Mouse (Mus musculus): ENCODE measurements around the gene Ranbp3l. TPM values are rescaled to one million over a fixed set of nuclear protein-coding genes. Genes with fewer than 3 reads are reported as not detected.

The Ranbp3l gene
- polyA plus RNA-seq, 1 experiment = not detected

DNA sequence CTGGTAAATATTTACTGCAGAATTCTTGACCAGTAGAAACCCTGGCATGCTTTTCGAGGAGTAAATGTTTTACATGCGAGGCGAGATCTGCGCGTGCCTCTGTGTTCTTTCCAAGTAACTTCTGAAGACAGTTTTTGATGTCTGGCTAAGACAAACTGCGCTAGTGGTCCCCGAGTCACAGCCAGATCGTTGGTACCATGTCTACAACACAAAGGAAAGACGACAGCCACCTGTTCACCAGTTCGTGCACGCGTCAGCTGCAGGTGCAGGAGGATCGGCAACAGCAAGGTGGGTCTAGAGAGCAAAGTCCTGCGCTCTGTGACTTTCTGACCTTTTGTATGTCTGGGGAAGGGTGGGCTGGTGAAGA, 463 bp downstream of the Ranbp3l start:
- Histone ChIP-seq H3K27ac (ENCODE audit: insufficient read depth, low read length) (no peak overlapping the region), H3K27me3 (ENCODE audit: control insufficient read depth, insufficient read depth, low read length, poor library complexity, severe bottlenecking) (no peaks in the 10 kb centered on the region), H3K9me3 (replicated peaks; ENCODE audit: control insufficient read depth, insufficient read depth, low read length, poor library complexity, severe bottlenecking) (no peaks in the 10 kb centered on the region), H3K4me3 (ENCODE audit: low read depth, low read length) (no peak overlapping the region), H3K9ac (ENCODE audit: low read depth, poor library complexity, severe bottlenecking) (no peak overlapping the region), H3K36me3 (ENCODE audit: control insufficient read depth, insufficient read depth, low read length, poor library complexity, severe bottlenecking) (no peaks in the 10 kb centered on the region), H3K4me1 (ENCODE audit: control insufficient read depth, insufficient read depth, low read length) (no peaks in the 10 kb centered on the region)
- TF ChIP-seq EP300 (IDR thresholded peaks at IDR 0.05; ENCODE audit: insufficient read depth, low read depth, low read length) (no peak), CTCF (IDR thresholded peaks at IDR 0.05; ENCODE audit: low read depth, low read length) (no peak), POLR2A (IDR thresholded peaks at IDR 0.05; ENCODE audit: insufficient read depth, low read length) (no peak)

DNA sequence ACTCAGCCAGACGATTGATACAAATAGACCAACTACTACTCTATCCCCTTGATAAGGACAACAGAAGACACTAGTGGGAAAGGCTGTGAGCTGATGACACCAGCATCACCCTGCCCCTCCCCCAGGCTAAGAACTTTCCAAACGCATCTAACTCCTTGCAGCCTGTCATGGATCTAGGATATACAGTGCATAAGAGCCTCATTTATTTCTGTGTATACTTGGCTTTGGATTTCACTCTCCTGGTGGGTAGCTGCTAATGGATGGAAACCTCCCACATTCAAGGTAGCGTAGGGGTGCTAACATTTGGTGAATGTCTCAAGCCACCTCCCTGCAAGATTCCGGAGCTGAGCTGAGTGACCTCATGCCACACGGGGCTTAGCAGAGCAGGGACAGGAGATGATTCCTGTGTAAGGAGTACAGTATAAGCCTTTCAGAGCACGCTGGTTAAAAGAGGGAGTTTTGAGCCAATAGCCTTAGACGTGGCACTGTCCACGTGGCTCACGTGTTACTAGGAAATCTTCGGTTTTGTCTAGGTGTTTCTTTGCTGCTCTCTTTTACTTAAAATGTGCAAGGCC, 1.4 kb downstream of the Ranbp3l start:
- Histone ChIP-seq H3K4me3 (ENCODE audit: low read depth, low read length) (no peak overlapping the region), H3K9me3 (replicated peaks; ENCODE audit: control insufficient read depth, insufficient read depth, low read length, poor library complexity, severe bottlenecking) (no peaks in the 10 kb centered on the region), H3K27me3 (ENCODE audit: control insufficient read depth, insufficient read depth, low read length, poor library complexity, severe bottlenecking) (no peaks in the 10 kb centered on the region), H3K27ac (ENCODE audit: insufficient read depth, low read length) (no peak overlapping the region), H3K36me3 (ENCODE audit: control insufficient read depth, insufficient read depth, low read length, poor library complexity, severe bottlenecking) (no peaks in the 10 kb centered on the region), H3K4me1 (ENCODE audit: control insufficient read depth, insufficient read depth, low read length) (no peaks in the 10 kb centered on the region), H3K9ac (ENCODE audit: low read depth, poor library complexity, severe bottlenecking) (no peak overlapping the region)
- TF ChIP-seq CTCF (IDR thresholded peaks at IDR 0.05; ENCODE audit: low read depth, low read length) (no peak), POLR2A (IDR thresholded peaks at IDR 0.05; ENCODE audit: insufficient read depth, low read length) (no peak), EP300 (IDR thresholded peaks at IDR 0.05; ENCODE audit: insufficient read depth, low read depth, low read length) (no peak)

DNA sequence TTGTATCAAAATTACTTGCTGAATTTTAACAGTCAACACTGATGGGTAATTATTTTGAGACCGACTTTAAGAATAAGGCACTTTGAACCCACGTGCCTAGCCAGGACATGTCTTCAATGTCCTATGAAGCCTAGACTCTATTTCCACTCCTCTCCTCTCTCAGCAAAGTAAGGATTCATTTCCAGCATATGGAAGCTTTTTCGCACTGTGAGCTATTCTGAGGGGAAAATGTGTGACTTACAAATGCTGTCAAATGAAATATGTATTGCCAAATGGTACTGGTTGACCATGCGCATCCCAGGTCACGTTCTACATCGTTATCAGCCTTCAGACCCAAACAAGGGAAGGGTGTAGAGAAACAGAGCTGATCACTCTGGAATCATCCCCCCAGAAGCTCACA, 23.5 kb downstream of the Ranbp3l start:
- Histone ChIP-seq H3K4me3 (ENCODE audit: low read depth, low read length) (no peak overlapping the region), H3K4me1 (ENCODE audit: control insufficient read depth, insufficient read depth, low read length) (no peaks in the 10 kb centered on the region), H3K9me3 (replicated peaks; ENCODE audit: control insufficient read depth, insufficient read depth, low read length, poor library complexity, severe bottlenecking) (no peaks in the 10 kb centered on the region), H3K36me3 (ENCODE audit: control insufficient read depth, insufficient read depth, low read length, poor library complexity, severe bottlenecking) (no peaks in the 10 kb centered on the region), H3K9ac (ENCODE audit: low read depth, poor library complexity, severe bottlenecking) (no peak overlapping the region), H3K27me3 (ENCODE audit: control insufficient read depth, insufficient read depth, low read length, poor library complexity, severe bottlenecking) (no peaks in the 10 kb centered on the region), H3K27ac (ENCODE audit: insufficient read depth, low read length) (no peak overlapping the region)
- TF ChIP-seq POLR2A (IDR thresholded peaks at IDR 0.05; ENCODE audit: insufficient read depth, low read length) (no peak), CTCF (IDR thresholded peaks at IDR 0.05; ENCODE audit: low read depth, low read length) (no peak), EP300 (IDR thresholded peaks at IDR 0.05; ENCODE audit: insufficient read depth, low read depth, low read length) (no peak)

DNA sequence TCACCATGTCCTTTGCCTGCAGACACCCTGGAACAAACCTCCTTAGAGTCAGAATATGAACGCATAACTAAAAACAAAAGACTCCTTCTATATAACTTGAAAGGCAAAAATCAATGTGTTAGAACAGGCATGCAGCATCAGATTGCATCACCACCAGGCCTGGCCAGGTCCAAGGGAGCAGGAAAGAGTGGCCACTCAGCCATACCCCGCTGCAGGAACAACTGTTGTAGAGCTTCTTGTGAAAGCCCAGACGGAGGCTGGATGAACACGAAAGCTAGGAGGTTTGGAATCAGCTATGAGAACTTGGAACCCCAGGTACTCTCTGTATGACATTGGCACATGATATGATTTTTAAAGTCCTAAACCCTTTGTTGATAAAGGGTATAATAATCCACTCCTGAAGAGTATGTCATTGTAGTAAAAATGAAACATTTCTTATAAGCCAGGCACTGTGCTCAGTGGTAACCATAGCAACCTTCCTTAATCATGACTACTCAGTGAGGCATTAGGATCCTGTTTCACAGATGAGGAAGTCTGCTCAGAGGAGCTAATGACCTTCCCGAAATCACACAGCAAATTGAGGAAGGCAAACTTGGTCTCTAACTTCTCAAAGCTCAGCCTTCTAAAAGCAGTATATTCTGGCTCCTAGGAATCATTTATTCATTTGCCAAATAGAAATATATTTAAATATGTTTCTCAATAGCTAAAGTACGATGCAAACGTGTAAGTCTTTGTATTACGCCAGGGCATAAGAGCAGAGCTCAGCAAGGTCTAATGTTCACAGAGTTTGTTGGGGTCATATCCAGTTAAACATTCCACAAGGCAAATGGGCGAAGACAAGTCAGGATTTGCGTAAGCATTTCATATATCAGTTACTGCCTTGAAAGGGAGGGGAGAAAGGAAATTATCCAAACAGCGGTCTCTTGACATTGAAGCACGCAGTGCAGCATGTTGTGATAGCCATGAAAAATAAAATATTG, 24.4 kb downstream of the Ranbp3l start:
- TF ChIP-seq EP300 (IDR thresholded peaks at IDR 0.05; ENCODE audit: insufficient read depth, low read depth, low read length) (no peak), CTCF (IDR thresholded peaks at IDR 0.05; ENCODE audit: low read depth, low read length) (no peak), POLR2A (IDR thresholded peaks at IDR 0.05; ENCODE audit: insufficient read depth, low read length) (no peak)
- Histone ChIP-seq H3K4me1 (ENCODE audit: control insufficient read depth, insufficient read depth, low read length) (no peaks in the 10 kb centered on the region), H3K27me3 (ENCODE audit: control insufficient read depth, insufficient read depth, low read length, poor library complexity, severe bottlenecking) (no peaks in the 10 kb centered on the region), H3K27ac (ENCODE audit: insufficient read depth, low read length) (no peak overlapping the region), H3K4me3 (ENCODE audit: low read depth, low read length) (no peak overlapping the region), H3K9me3 (replicated peaks; ENCODE audit: control insufficient read depth, insufficient read depth, low read length, poor library complexity, severe bottlenecking) (no peaks in the 10 kb centered on the region), H3K9ac (ENCODE audit: low read depth, poor library complexity, severe bottlenecking) (no peak overlapping the region), H3K36me3 (ENCODE audit: control insufficient read depth, insufficient read depth, low read length, poor library complexity, severe bottlenecking) (no peaks in the 10 kb centered on the region)

DNA sequence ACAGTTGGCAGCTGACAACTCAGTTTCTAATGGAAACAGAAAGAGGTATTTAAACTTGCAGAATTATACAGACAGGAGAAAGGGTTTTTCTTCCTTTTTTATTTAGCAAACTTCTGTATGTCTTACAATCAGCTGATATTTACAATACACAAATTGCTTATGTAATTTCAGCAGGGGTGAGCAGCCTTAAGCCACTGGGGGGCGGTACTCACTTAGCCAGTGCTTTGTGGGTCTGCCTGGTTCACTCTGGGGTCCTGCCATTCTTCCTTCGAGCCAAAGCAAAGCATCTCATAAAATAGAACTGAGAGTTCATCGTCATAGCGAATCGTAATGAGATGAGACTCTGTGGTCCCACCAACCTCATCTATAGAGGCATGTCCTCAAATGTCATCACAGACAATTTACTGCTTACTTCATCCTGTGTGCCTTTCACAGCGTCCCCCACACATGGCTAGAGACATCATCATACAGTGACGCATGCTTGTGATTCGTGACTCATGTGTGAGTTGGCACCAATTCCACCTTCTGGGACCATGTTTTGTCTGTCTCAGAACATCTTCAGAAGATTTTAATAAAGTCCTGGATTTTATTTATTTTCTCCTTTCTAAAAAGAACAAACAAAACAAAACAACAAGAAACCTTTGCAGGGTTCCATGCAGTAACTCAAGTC, 27.0 kb downstream of the Ranbp3l start:
- no peaks in the 10 kb centered on the region for H3K36me3 ChIP-seq (ENCODE audit: control insufficient read depth, insufficient read depth, low read length, poor library complexity, severe bottlenecking)
- no peak for TF ChIP-seq POLR2A (IDR thresholded peaks at IDR 0.05; ENCODE audit: insufficient read depth, low read length)
- TF ChIP-seq CTCF (IDR thresholded peaks at IDR 0.05; ENCODE audit: low read depth, low read length) = peak; percentile 54

More for the DNA sequence above, 27.0 kb downstream of the Ranbp3l start:
- no peak overlapping the region for H3K4me3 ChIP-seq (ENCODE audit: low read depth, low read length)
- H3K4me1 ChIP-seq (ENCODE audit: control insufficient read depth, insufficient read depth, low read length) = no peaks in the 10 kb centered on the region
- H3K27ac ChIP-seq (ENCODE audit: insufficient read depth, low read length) = no peak overlapping the region
- no peaks in the 10 kb centered on the region for H3K27me3 ChIP-seq (ENCODE audit: control insufficient read depth, insufficient read depth, low read length, poor library complexity, severe bottlenecking)
- H3K9me3 ChIP-seq (replicated peaks; ENCODE audit: control insufficient read depth, insufficient read depth, low read length, poor library complexity, severe bottlenecking) = no peaks in the 10 kb centered on the region
- H3K9ac ChIP-seq (ENCODE audit: low read depth, poor library complexity, severe bottlenecking) = no peak overlapping the region

All from ES-Bruce4 (cell line).